Mouse (Mus musculus) cerebellum, postnatal 36 days (tissue): ENCODE measurements around the gene Olfr1208.

Source experiments
- DNase-seq, 2 experiments: peaks; one replicate each; pipeline ENCODE4 v3.0.0; 2021 to 2022; ENCODE audit warnings: mixed read lengths in 2 of 2

The Olfr1208 gene

DNA sequence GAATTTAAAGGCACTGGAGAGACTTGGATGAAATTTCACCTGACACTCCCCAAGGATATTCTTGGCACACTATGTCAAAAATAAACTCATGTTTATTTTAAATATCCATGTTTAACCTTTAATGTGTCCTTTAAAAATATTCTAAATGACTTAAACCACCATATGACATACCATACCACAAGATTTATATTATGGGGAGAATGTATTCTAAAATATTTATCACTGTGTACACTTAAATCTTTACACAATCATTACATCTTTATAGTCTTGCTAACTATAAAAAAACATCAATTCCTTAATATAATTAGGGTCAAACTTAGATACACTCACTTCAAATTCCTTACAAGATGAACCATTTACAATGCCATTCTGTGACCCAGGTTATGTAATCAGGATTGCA lies at the start of gene Olfr1208:
Gene Olfr1208 (minus strand): TSS at position 101 of the 400 bp plus-strand sequence.
- DNase-seq, result no peak

DNA sequence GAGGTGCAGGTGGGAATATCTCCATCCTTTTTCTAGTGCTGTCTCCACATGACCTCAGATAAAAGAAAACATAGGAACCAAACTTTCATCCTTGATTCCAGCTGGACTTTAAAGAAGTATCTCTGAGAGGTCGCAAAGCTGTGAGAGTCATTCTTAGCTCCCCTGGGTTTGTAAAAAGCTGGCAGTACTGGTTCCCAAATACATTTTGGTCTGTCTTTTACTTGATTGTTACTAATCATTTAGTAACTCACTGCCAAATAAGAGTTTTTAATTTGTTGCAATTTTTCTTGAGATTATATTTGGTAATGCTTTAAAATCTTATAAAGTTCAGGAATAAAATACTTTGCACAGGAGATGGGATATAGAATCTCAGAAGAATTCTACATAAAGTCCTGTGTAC lies 35.9 kb upstream of the Olfr1208 start, which contains the start of gene Olfr1211:
Gene Olfr1211 (minus strand): TSS at position 101 of the 400 bp plus-strand sequence.
- DNase-seq, result no peak

- DNase-seq, result no peak
Observed at GRCm38 (mm10) chr2:88915057-88915456, 12.9 kb upstream of the Olfr1208 start, which contains the start of gene Olfr1209. Olfr1209 (minus strand) TSS chr2:88915157.

GRCm38 (mm10) chr2:88862931-88863330 lies 39.2 kb downstream of the Olfr1208 start, which contains the start of gene Olfr1206:
Olfr1206 (plus strand) TSS chr2:88863231.
- no peak for DNase-seq

DNA sequence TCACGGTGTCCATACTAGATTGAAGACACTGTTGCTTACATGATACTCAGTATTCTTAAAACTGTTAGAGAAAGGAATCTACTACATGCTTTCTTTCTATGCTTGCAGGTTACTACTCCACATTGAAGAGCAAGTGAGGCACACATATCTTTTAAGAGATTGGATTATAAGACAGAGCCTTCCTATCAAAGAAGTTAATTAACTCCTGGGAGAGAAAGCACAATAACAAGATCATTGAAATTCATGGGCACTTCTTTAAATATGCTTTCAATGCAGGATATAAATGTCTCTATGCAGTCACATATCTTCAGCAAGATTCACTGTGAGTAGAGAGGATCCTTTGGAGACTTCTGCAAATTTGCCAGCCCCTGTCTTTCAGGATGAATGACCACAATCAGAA lies 53.1 kb downstream of the Olfr1208 start, which contains the start of gene Olfr1204:
Gene Olfr1204 (plus strand): TSS at position 301 of the 400 bp plus-strand sequence.
- DNase-seq, result no peak
